Comparison of ENCODE assay signal across 21 mouse cellular contexts in genomic region chr15:62265484-62265937, GRCm38 (mm10).
DNase-seq lines count a peak whose midpoint lies in the region; ATAC-seq and TF ChIP-seq lines count a peak whose summit lies in the region.
"Had no signal": no experiment of that assay in that cellular context is flagged by ENCODE, and none has a peak within 500 bp of the region (broad histone marks: within the 10 kb centered on the region; RNA-seq: fewer than 3 reads in every experiment).

No protein-coding gene starts in this region.

- H3K9ac ChIP-seq in hindbrain, embryonic 11.5 days (ENCODE audit: low read depth, low read length), result no peak overlapping the region
- H3K9ac ChIP-seq: hindbrain, embryonic 15.5 days; limb, embryonic 13.5 days; stomach, embryonic 15.5 days had no signal

- peak overlapping the region; percentile 11; the same call in 1 of the 2 replicates for H3K27ac ChIP-seq in kidney, adult 2 months (ENCODE audit: insufficient read depth, low read depth, low read length)
- peak overlapping the region; percentile 88 for H3K27ac ChIP-seq in bone marrow macrophage, adult 2 months (ENCODE audit: insufficient read depth, low read depth, low read length)
- no peak overlapping the region for H3K27ac ChIP-seq in hindbrain, embryonic 11.5 days (ENCODE audit: low read depth, low read length)
- H3K27ac ChIP-seq: gastrocnemius, adult 2 months; heart, adult 2 months; hindbrain, embryonic 15.5 days; left cerebral cortex, adult 2 months; limb, embryonic 13.5 days; stomach, embryonic 15.5 days had no signal

- no peak overlapping the region for H3K4me3 ChIP-seq in kidney, adult 2 months (ENCODE audit: insufficient read depth, low read depth, low read length)
- H3K4me3 ChIP-seq in bone marrow macrophage, adult 2 months (ENCODE audit: insufficient read depth, low read length), result no peak overlapping the region
- no peak overlapping the region for H3K4me3 ChIP-seq in hindbrain, embryonic 11.5 days (ENCODE audit: low read depth, low read length)
- H3K4me3 ChIP-seq: gastrocnemius, adult 2 months; heart, adult 2 months; hindbrain, embryonic 15.5 days; left cerebral cortex, adult 2 months; limb, embryonic 13.5 days; myocyte; stomach, embryonic 15.5 days had no signal

- no peaks in the 10 kb centered on the region for H3K36me3 ChIP-seq in kidney, adult 2 months (ENCODE audit: control insufficient read depth, insufficient read depth, low read length)
- H3K36me3 ChIP-seq in hindbrain, embryonic 11.5 days (ENCODE audit: control insufficient read depth, insufficient read depth, low read length), result no peaks in the 10 kb centered on the region
- H3K36me3 ChIP-seq: hindbrain, embryonic 15.5 days; limb, embryonic 13.5 days; stomach, embryonic 15.5 days had no signal

- peaks cover 8% of the 10 kb centered on the region; the same call in 1 of the 2 replicates for H3K4me1 ChIP-seq in kidney, adult 2 months (ENCODE audit: control insufficient read depth, insufficient read depth, low read length)
- H3K4me1 ChIP-seq in bone marrow macrophage, adult 2 months (ENCODE audit: control insufficient read depth, insufficient read depth, low read length), result peaks cover 67% of the 10 kb centered on the region
- H3K4me1 ChIP-seq in hindbrain, embryonic 11.5 days (replicated peaks; ENCODE audit: control insufficient read depth, insufficient read depth, low read length), result no peaks in the 10 kb centered on the region
- H3K4me1 ChIP-seq: hindbrain, embryonic 15.5 days; limb, embryonic 13.5 days; stomach, embryonic 15.5 days had no signal

- H3K27me3 ChIP-seq in kidney, adult 2 months (replicated peaks; ENCODE audit: control insufficient read depth, insufficient read depth, low read length), result no peaks in the 10 kb centered on the region
- H3K27me3 ChIP-seq in hindbrain, embryonic 11.5 days (ENCODE audit: control insufficient read depth, insufficient read depth, low read length), result no peaks in the 10 kb centered on the region
- H3K27me3 ChIP-seq: hindbrain, embryonic 15.5 days; limb, embryonic 13.5 days; stomach, embryonic 15.5 days had no signal

- TF ChIP-seq CTCF in kidney, adult 2 months (conservative IDR thresholded peaks at IDR 0.05; ENCODE audit: insufficient read depth, insufficient read length, low read depth, low read length), result no peak
- no peak for TF ChIP-seq CTCF in bone marrow macrophage, adult 2 months (IDR thresholded peaks at IDR 0.05; ENCODE audit: low read depth, low read length)

- H3K9me3 ChIP-seq in hindbrain, embryonic 11.5 days (ENCODE audit: control insufficient read depth, low read length), result no peaks in the 10 kb centered on the region
- H3K9me3 ChIP-seq: hindbrain, embryonic 15.5 days; limb, embryonic 13.5 days; stomach, embryonic 15.5 days had no signal

- TF ChIP-seq POLR2A in kidney, adult 2 months (IDR thresholded peaks at IDR 0.05; ENCODE audit: low read depth, low read length), result no peak
- TF ChIP-seq POLR2A in bone marrow macrophage, adult 2 months (IDR thresholded peaks at IDR 0.05; ENCODE audit: borderline replicate concordance, low read depth, low read length), result no peak

- no peak overlapping the region for H3K4me2 ChIP-seq in hindbrain, embryonic 11.5 days (replicated peaks; ENCODE audit: low read depth, low read length)
- H3K4me2 ChIP-seq: hindbrain, embryonic 15.5 days; limb, embryonic 13.5 days; midbrain, embryonic 11.5 days; stomach, embryonic 15.5 days had no signal

- WGBS in kidney, adult 2 months, result 65% methylated on average over 4 of the region's 4 CpGs
- 82% methylated on average over 4 of the region's 4 CpGs for WGBS in hindbrain, embryonic 11.5 days

- no peak for ATAC-seq in hindbrain, embryonic 11.5 days (ENCODE audit: low FRiP score)
- ATAC-seq: forebrain, embryonic 14.5 days had no signal

- peak; percentile 58 for DNase-seq in kidney, adult 2 months
- no peak for DNase-seq in kidney, postnatal 10 days
- peak; percentile 30 for DNase-seq in kidney, postnatal 14 days
- DNase-seq in yolk sac, embryonic 10.5 days (ENCODE audit: low spot score), result peak; percentile 18
- no peak for DNase-seq in hindbrain, embryonic 11.5 days (ENCODE audit: low spot score)
- DNase-seq in urinary bladder, postnatal 36 days (ENCODE audit: low spot score in 2 of 2), result no peak
- DNase-seq: adrenal gland, postnatal 25 days; cerebellum, postnatal 10 days; embryo, embryonic 11 days; gastrocnemius, adult 2 months; heart, adult 2 months; lung, postnatal 36 days; right cerebral cortex, postnatal 14 days had no signal

Comparison
In these comparisons a context has a peak if more than half of its experiments do, and no peak if none do; other contexts are left out.
1. DNase-seq: peak in kidney, adult 2 months (single experiment), kidney, postnatal 14 days (single experiment) and yolk sac, embryonic 10.5 days (single experiment); none in kidney, postnatal 10 days (single experiment), hindbrain, embryonic 11.5 days (single experiment) and urinary bladder, postnatal 36 days (0 of 2).